Mouse (Mus musculus) embryonic facial prominence, embryonic 12.5 days (tissue): ENCODE measurements around the gene Msmb. TPM values are rescaled to one million over a fixed set of nuclear protein-coding genes. Genes with fewer than 3 reads are reported as not detected.
"Not testable (repeated sequence)": the region's sequence is repeated elsewhere in the genome, so short reads cannot be mapped to it uniquely, and the experiment has no call there.

Experiments
- ATAC-seq: fragments of 200-750 bp; cut with Nextera tagmentation; 2 replicates; pipeline ENCODE4 v1.8.0; 2017; ENCODE audit not compliant: insufficient number of reproducible peaks, insufficient read depth, low FRiP score, low TSS enrichment
- H3K27ac ChIP-seq: fragments of 300-500 bp; sonication (generic); 2 replicates; pipeline ENCODE4 v1.5.1; 2016; ENCODE audit warnings: mild to moderate bottlenecking
- H3K27me3 ChIP-seq: fragments of 300-500 bp; sonication (generic); 2 replicates; pipeline ENCODE4 v1.6.1; 2016; ENCODE audit warnings: mild to moderate bottlenecking, moderate library complexity
- H3K36me3 ChIP-seq: fragments of 300-500 bp; sonication (generic); 2 replicates; pipeline ENCODE4 v1.6.1; 2016; ENCODE audit warnings: mild to moderate bottlenecking
- H3K4me1 ChIP-seq: fragments of 300-500 bp; sonication (generic); 2 replicates; pipeline ENCODE4 v1.6.1; 2016
- H3K4me2 ChIP-seq: fragments of 300-500 bp; sonication (generic); replicated peaks from 2 replicates; pipeline ENCODE4 v1.6.1; 2016; ENCODE audit warnings: mild to moderate bottlenecking, moderate library complexity
- H3K4me3 ChIP-seq: fragments of 300-500 bp; sonication (generic); 2 replicates; pipeline ENCODE4 v1.5.1; 2016; ENCODE audit warnings: mild to moderate bottlenecking
- H3K9ac ChIP-seq: fragments of 300-500 bp; sonication (generic); 2 replicates; pipeline ENCODE4 v1.6.1; 2016; ENCODE audit warnings: mild to moderate bottlenecking, moderate library complexity
- H3K9me3 ChIP-seq: fragments of 300-500 bp; sonication (generic); 2 replicates; pipeline ENCODE4 v1.6.1; 2016; ENCODE audit warnings: mild to moderate bottlenecking, moderate library complexity
- WGBS: fragments of 180-500 bp; shearing (Covaris S2); methylation state at CpG from one replicate; pipeline ENCODE4 v1.1.7; 2016; 5-methylcytosine and 5-hydroxymethylcytosine counted together
- polyA plus RNA-seq: library from polyadenylated mRNA; unstranded; fragments of >200 nt; fragmentation: Nextera tagmentation; extraction: Ambion mirVana; gene quantifications from 2 replicates; pipeline ENCODE4 v1.2.1, GENCODE M21; 2016

Gene Msmb
- polyA plus RNA-seq, 1 experiment from 2014 or later, result not detected

DNA sequence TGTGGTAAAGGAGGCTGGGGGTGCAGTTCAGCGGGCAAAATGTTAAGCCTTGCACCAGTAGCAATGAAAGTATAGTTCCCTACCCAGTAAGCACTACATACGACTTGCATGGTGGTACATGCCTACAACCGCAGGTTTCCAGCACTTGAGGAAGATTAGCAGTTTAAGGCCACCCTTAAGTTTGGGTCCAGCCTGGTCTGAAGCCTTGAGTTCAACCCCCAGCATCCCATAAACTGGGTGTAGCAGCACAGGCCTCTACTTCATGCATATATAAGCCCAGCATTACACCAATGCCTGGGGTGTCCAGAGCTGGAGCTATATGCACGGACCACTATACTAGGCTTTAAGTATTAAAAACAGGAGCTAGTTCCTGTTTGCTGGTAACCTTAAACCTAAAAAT is 42.0 kb downstream of the Msmb start:
- no peak overlapping the region for H3K27ac ChIP-seq
- H3K9me3 ChIP-seq, result no peaks in the 10 kb centered on the region
- no peak overlapping the region for H3K4me3 ChIP-seq
- peaks cover 73% of the 10 kb centered on the region for H3K36me3 ChIP-seq
- no peak overlapping the region for H3K4me2 ChIP-seq
- H3K27me3 ChIP-seq, result no peaks in the 10 kb centered on the region
- no peak for ATAC-seq
- no peaks in the 10 kb centered on the region for H3K4me1 ChIP-seq
- 92% methylated on average over 4 of the region's 4 CpGs for WGBS
- no peak overlapping the region for H3K9ac ChIP-seq

DNA sequence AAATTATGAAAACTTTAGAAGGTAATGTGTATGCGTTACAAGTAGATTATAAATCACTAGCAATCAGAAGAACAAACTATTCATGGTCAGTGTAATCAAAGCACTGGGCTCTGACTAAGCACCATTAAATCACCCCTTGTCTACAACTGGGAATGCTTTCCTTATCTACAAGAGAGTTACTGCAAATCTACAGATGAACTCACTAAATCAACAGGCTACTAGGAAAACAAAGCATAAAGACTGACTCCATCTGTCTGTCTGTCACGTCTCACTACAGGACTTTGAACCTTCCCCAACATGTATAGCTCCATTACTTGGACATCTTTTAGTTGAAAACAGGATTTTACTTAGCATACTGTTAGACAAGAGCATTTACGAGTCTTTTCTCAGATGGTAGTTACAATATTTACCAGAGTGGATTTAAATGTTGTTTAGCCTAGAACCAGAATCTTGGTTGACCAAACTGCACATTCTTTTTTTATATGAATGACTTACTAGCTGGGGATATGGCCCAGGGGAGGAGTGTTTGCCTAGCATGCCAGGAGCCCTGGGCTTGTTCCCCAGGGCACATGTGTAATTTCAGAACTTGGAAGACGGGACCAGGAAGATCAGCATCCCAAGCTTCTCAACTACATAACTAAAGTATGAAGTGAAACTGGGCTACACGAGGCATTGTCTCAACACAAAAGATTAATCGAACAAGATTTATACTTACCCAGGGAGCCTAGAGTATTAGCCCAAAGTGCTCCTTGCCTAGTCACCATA is 49.0 kb downstream of the Msmb start:
- H3K36me3 ChIP-seq, result peaks cover 46% of the 10 kb centered on the region
- no peak overlapping the region for H3K9ac ChIP-seq
- no peaks in the 10 kb centered on the region for H3K9me3 ChIP-seq
- ATAC-seq, result no peak
- H3K4me2 ChIP-seq, result no peak overlapping the region
- no peaks in the 10 kb centered on the region for H3K27me3 ChIP-seq
- no peaks in the 10 kb centered on the region for H3K4me1 ChIP-seq
- no peak overlapping the region for H3K27ac ChIP-seq
- WGBS, result 91% methylated on average over 6 of the region's 6 CpGs
- H3K4me3 ChIP-seq, result no peak overlapping the region

DNA sequence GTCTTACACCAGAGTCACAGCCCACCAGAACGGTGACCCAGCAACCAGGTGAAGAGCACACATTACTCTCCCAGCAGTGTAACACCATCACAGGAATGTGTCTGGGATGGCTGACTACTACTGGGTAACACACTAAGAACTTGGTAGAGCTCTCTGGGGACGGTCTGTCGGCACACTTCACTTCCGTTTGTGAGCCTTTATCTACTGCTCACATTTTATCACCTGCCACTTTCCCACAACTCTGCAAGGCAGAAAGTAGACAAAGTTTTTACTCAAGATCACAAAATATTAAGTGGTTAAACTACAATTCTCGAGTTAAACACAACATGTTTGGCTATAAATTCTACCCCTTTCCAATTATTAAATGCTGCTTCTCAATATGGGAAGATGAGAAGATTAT is 50.1 kb downstream of the Msmb start:
- H3K4me1 ChIP-seq, result no peaks in the 10 kb centered on the region
- H3K4me3 ChIP-seq, result no peak overlapping the region
- WGBS, result 91% methylated on average over 5 of the region's 5 CpGs
- H3K9ac ChIP-seq, result no peak overlapping the region
- peaks cover 42% of the 10 kb centered on the region for H3K36me3 ChIP-seq
- no peaks in the 10 kb centered on the region for H3K9me3 ChIP-seq
- H3K27me3 ChIP-seq, result no peaks in the 10 kb centered on the region
- H3K27ac ChIP-seq, result no peak overlapping the region
- ATAC-seq, result no peak
- no peak overlapping the region for H3K4me2 ChIP-seq

DNA sequence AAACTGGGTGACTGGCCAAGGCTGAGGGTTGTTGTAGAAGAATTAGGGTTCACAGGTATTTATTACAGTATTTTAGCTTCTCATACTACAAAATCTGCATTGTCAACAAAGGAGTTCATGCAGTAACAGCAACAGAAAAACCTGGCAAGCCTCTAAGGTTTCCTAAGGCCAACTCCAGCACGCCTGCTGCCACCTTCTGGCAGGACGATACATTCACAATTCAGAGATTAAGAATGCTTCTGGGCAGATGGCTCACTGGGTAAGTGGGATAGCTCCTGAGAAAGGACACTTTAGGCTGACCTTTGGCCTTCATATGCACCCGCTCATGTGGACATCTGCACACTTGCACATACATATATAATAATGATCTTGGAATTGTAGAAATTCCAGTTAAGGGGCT is 50.6 kb downstream of the Msmb start:
- H3K36me3 ChIP-seq, result peaks cover 43% of the 10 kb centered on the region
- 43% methylated on average over 3 of the region's 3 CpGs for WGBS

DNA sequence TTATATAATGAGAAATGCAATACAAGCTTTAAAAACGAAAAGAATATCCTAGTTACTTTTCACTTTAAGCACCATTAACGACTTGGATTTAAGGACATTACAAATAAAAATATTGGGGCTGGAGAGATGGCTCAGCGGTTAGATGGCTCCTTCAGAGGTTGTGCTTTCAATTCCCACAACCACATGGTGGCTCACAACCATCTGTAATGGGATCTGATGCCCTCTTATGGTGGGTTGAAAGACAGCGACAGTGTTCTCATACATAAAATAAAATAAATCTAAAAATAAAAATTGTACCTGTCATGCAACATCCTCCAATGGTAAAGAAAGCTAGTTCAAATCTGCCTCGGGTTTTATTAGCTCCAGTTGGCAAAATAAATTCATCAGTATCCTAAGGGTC is 51.7 kb downstream of the Msmb start:
- H3K27ac ChIP-seq, result not testable (repeated sequence)
- WGBS, result 82% methylated on average over 5 of the region's 5 CpGs

More for the DNA sequence above, 50.6 kb downstream of the Msmb start:
- Histone ChIP-seq H3K4me2 (no peak overlapping the region), H3K9ac (no peak overlapping the region), H3K27me3 (no peaks in the 10 kb centered on the region), H3K9me3 (no peaks in the 10 kb centered on the region), H3K4me3 (no peak overlapping the region), H3K4me1 (no peaks in the 10 kb centered on the region), H3K27ac (no peak overlapping the region)
- no peak for ATAC-seq

DNA sequence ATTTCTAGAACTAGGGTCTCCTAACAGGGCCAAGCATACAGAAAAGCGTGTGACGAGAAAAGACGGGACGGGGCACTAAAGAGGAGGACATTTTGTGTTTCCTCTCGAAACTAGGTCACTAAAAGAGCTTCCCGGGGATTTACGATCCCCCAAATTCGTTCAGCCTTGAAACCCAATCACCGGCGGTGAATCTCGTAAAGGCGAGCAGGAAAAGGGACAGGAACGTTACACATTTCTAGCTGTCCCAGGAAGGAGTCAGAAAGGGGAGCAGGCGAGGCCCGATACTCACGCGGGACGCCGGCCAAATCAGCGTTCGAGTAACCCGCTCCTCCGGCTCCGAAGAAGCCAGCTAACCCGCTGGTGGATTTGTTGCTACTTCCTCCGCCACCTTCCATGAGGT is 59.5 kb downstream of the Msmb start:
- no peak overlapping the region for H3K27ac ChIP-seq
- H3K27me3 ChIP-seq, result no peaks in the 10 kb centered on the region
- H3K4me1 ChIP-seq, result peaks cover 23% of the 10 kb centered on the region
- under 1% methylated on average over 25 of the region's 26 CpGs for WGBS
- peaks cover 28% of the 10 kb centered on the region for H3K36me3 ChIP-seq
- H3K4me2 ChIP-seq, result peak overlapping the region; percentile 71
- H3K4me3 ChIP-seq, result peak overlapping the region; percentile 92
- no peaks in the 10 kb centered on the region for H3K9me3 ChIP-seq
- no peak for ATAC-seq
- H3K9ac ChIP-seq, result peak overlapping the region; percentile 93

More for the DNA sequence above, 51.7 kb downstream of the Msmb start:
- not testable (repeated sequence) for H3K27me3 ChIP-seq, H3K4me3 ChIP-seq, H3K9ac ChIP-seq, H3K4me2 ChIP-seq, ATAC-seq, H3K4me1 ChIP-seq, H3K9me3 ChIP-seq
- peaks cover 43% of the 10 kb centered on the region for H3K36me3 ChIP-seq

DNA sequence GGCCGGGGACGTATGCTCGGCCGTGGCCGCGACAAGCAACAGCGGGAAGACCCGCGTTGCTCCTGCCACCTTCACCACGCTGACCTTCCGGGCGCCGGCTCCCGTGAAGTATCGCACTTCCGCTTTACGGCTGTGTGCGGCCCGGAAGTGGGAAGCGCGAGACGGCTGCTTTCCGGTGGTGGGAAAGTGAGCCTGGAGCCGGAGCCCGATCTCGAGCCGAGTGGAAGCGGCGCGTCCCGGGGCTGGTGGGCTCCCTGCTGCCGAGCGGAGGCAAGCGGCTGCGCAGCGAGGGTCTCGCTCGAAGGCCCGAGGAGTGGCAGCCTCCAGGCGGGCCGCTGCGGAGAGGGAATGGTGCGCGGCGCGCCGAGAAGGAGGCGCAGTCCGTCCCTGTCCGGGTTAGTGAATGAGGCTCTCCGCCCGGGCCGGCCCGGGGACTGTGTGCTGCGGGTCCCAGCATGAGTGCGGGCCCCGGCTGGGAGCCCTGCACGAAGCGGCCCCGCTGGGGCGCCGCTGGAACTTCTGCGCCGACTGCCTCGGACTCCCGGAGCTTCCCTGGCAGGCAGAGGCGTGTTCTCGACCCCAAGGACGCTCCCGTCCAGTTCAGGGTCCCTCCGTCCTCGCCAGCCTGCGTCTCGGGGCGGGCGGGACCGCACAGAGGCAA is 60.1 kb downstream of the Msmb start, which contains the start of the genes Timm23 and Parg:
Gene Timm23, minus strand, starts transcription at position 108 of the 661 bp plus-strand sequence.
Gene Parg, plus strand, starts transcription at position 159 of the 661 bp plus-strand sequence.
- peak within 1 kb of the TSS; percentile 93 for H3K9ac ChIP-seq
- peaks cover 23% of the 10 kb centered on the region for H3K4me1 ChIP-seq
- peak; percentile 81 for ATAC-seq
- peak within 1 kb of the TSS; percentile 93 for H3K4me2 ChIP-seq
- under 1% methylated on average over 77 of the region's 77 CpGs for WGBS
- peak within 1 kb of the TSS; percentile 92 for H3K4me3 ChIP-seq
- no peaks in the 10 kb centered on the region for H3K9me3 ChIP-seq
- H3K27me3 ChIP-seq, result no peaks in the 10 kb centered on the region
- H3K27ac ChIP-seq, result peak within 1 kb of the TSS; percentile 63; the same call in 1 of the 2 replicates
- peaks cover 26% of the 10 kb centered on the region for H3K36me3 ChIP-seq

Other genes with a start within 250 kb of the Msmb start
- 0.11 and 0.24 TPM in 2 replicates for gene Galnt15, start 113.0 kb upstream of the Msmb start, polyA plus RNA-seq
- gene Oxnad1, start 56.6 kb upstream of the Msmb start, polyA plus RNA-seq, result 13.9 and 16.0 TPM in 2 replicates
- gene Dph3, start 56.3 kb upstream of the Msmb start, polyA plus RNA-seq, result 76.0 and 77.9 TPM in 2 replicates
- 74.0 and 80.0 TPM in 2 replicates for gene Ncoa4, start 17.8 kb downstream of the Msmb start, polyA plus RNA-seq
- gene Timm23, start 59.9 kb downstream of the Msmb start, polyA plus RNA-seq, result 257 and 265 TPM in 2 replicates
- gene Parg, start 59.9 kb downstream of the Msmb start, polyA plus RNA-seq, result 58.7 and 59.7 TPM in 2 replicates
- gene Ogdhl, start 180.0 kb downstream of the Msmb start, polyA plus RNA-seq, result 23.1 and 24.8 TPM in 2 replicates
- gene 1700024G13Rik, start 246.4 kb downstream of the Msmb start, polyA plus RNA-seq, result not detected in 2 replicates